In the genomic region with DNA sequence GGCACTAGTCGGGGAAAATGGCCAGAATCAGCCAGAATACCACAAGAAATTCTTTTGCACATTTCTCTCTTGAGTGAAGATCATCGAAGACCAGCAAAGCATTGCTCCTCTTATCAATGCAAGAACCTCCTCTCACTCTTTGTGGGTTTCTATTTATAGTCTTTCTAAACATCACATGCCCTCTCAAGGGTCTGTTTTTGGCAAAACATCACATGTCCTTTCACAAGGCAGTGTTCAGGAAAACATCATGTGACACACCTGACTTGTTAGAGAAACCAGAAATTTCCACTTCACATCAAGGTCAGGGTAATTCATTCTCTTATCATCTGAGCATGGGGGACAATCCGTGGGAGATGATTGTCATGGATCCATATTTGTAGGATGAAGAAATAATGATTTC, we compare ENCODE assay signal across 24 mouse cellular contexts. TPM values are rescaled to one million over a fixed set of nuclear protein-coding genes. Genes with fewer than 3 reads are reported as not detected.
"Had no signal": no experiment of that assay in that cellular context is flagged by ENCODE, and none has a peak within 500 bp of the region (broad histone marks: within the 10 kb centered on the region; RNA-seq: fewer than 3 reads in every experiment).

No protein-coding gene starts in this region.

- ATAC-seq: midbrain, embryonic 15.5 days had no signal

- H3K36me3 ChIP-seq: limb, embryonic 10.5 days; limb, embryonic 13.5 days; liver, embryonic 13.5 days; midbrain, embryonic 12.5 days; midbrain, embryonic 15.5 days; neural tube, embryonic 13.5 days had no signal

- H3K4me3 ChIP-seq: layer of hippocampus, adult 2 months; limb, embryonic 10.5 days; limb, embryonic 13.5 days; liver, embryonic 13.5 days; megakaryocyte, embryonic 14.5 days; midbrain, embryonic 12.5 days; midbrain, embryonic 15.5 days; neural tube, embryonic 13.5 days had no signal

- H3K9me3 ChIP-seq: limb, embryonic 10.5 days; limb, embryonic 13.5 days; liver, embryonic 13.5 days; midbrain, embryonic 12.5 days; midbrain, embryonic 15.5 days; neural tube, embryonic 13.5 days had no signal

- H3K27ac ChIP-seq: kidney, postnatal 0 days; layer of hippocampus, adult 2 months; limb, embryonic 10.5 days; limb, embryonic 13.5 days; liver, embryonic 13.5 days; midbrain, embryonic 12.5 days; midbrain, embryonic 15.5 days; neural tube, embryonic 13.5 days had no signal

- H3K4me2 ChIP-seq: limb, embryonic 13.5 days; liver, embryonic 13.5 days; midbrain, embryonic 12.5 days; midbrain, embryonic 15.5 days; neural tube, embryonic 13.5 days had no signal

- H3K27me3 ChIP-seq: limb, embryonic 13.5 days; liver, embryonic 13.5 days; midbrain, embryonic 12.5 days; midbrain, embryonic 15.5 days; neural tube, embryonic 13.5 days had no signal

- DNase-seq: kidney, adult 2 months; kidney, postnatal 25 days; layer of hippocampus, adult 9-11 months; liver, embryonic 13.5 days; lung, adult 2 months; lung, postnatal 14 days; right cerebral cortex, postnatal 4 days; spleen, adult 18-20 months; thymus, adult 18-20 months; thymus, postnatal 36 days had no signal

- H3K9ac ChIP-seq: limb, embryonic 13.5 days; liver, embryonic 13.5 days; midbrain, embryonic 12.5 days; midbrain, embryonic 15.5 days; neural tube, embryonic 13.5 days had no signal

- H3K4me1 ChIP-seq: limb, embryonic 10.5 days; limb, embryonic 13.5 days; liver, embryonic 13.5 days; megakaryocyte, embryonic 14.5 days; midbrain, embryonic 12.5 days; midbrain, embryonic 15.5 days; neural tube, embryonic 13.5 days had no signal

RNA-seq across cellular contexts. Expression of gene Stk31, which starts 40.8 kb away (rescaled TPM):
- total RNA-seq: liver, adult 2 months had no signal
- polyA plus RNA-seq: kidney, adult 2 months; kidney, embryonic 14.5 days; kidney, postnatal 0 days; large intestine, adult 2 months; limb, embryonic 10.5 days; liver, adult 2 months; liver, embryonic 13.5 days; liver, embryonic 16.5 days; lung, adult 2 months; midbrain, embryonic 12.5 days; midbrain, embryonic 15.5 days; neural tube, embryonic 13.5 days; stomach, embryonic 16.5 days; urinary bladder, adult 2 months had no signal
